Mouse (Mus musculus) lung, postnatal 0 days (tissue): ENCODE results near the gene Socs1.

Experiments
- CTCF ChIP-seq: IDR thresholded peaks from 2 replicates; pipeline ENCODE4 v1.5.1; 2016; ENCODE audit warnings: antibody characterized with exemption, mild to moderate bottlenecking
- EP300 ChIP-seq: IDR thresholded peaks from 2 replicates; pipeline ENCODE4 v1.6.1; 2016; ENCODE audit warnings: antibody characterized with exemption, mild to moderate bottlenecking, control low read depth

DNA sequence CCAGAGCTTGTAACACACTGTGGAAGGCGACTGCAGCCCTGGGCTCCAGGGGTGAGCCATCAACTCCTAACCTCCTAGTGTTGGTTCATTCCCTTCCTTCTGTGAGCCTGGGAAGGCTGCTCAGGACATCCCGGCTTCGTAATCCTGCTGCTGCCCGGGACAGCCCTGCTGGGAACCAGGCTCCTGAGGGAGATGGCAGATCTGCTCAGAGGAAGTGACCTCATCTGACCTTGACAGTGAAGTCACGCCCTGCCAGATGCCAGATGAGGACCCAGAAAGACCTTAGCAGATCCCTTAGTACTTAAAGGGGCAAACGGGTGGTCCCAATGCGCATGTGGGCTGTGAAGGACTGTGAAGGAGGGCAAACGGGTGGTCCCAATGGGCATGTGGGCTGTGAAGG, 24.2 kb downstream of the Socs1 start:
- no peak for TF ChIP-seq EP300
- TF ChIP-seq CTCF, result no peak
